Mouse (Mus musculus) left cerebral cortex, postnatal 4 days (tissue): Measurements from ENCODE around the gene Rnf208. TPM values are rescaled to one million over a fixed set of nuclear protein-coding genes. Genes with fewer than 3 reads are reported as not detected.

ENCODE experiments used
- DNase-seq: peaks from one replicate; pipeline ENCODE4 v3.0.0-alpha.2; 2022
- intact Hi-C: fragments of 180-260 bp; cut with DNase I; formaldehyde crosslinking; loops from one replicate; pipeline ENCODE4 v1.15.1; 2025
- total RNA-seq, 2 experiments: library from RNA; stranded (reverse); gene quantifications; 2 replicates each; pipeline ENCODE4 v1.2.3; 2021

Gene Rnf208
- total RNA-seq, 2 experiments from 2014 or later = 169 to 189 TPM

- no peak for DNase-seq
- intact Hi-C loops = no loop called here
These were observed 51.7 kb downstream of the Rnf208 start for GRCm38 (mm10) chr2:25293706-25294105.

Other genes starting within 250 kb of the Rnf208 start
- gene Nsmf, start 187.9 kb upstream of the Rnf208 start, total RNA-seq = 100 to 1,000 TPM; 342 to 359 TPM
- not detected for gene Entpd8, start 162.0 kb upstream of the Rnf208 start, total RNA-seq
- not detected for gene Noxa1, start 147.1 kb upstream of the Rnf208 start, total RNA-seq
- 10 to 100 TPM; 32.5 to 35.0 TPM for gene Nrarp, start 61.5 kb upstream of the Rnf208 start, total RNA-seq
- 1 to 10 TPM; 1.4 to 1.8 TPM for gene Tor4a, start 45.4 kb upstream of the Rnf208 start, total RNA-seq
- gene Nelfb, start 30.8 kb upstream of the Rnf208 start, total RNA-seq = 10 to 100 TPM; 62.6 to 65.1 TPM
- not detected for gene Stpg3, start 27.6 kb upstream of the Rnf208 start, total RNA-seq
- gene Fam166a, start 23.5 kb upstream of the Rnf208 start, total RNA-seq = not detected
- 100 to 1,000 TPM; 324 to 351 TPM for gene Tubb4b, start 17.6 kb upstream of the Rnf208 start, total RNA-seq
- not detected for gene Slc34a3, start 7.9 kb upstream of the Rnf208 start, total RNA-seq
- gene Rnf224, start 5.5 kb upstream of the Rnf208 start, total RNA-seq = not detected
- gene Cysrt1, start 197 bp downstream of the Rnf208 start, total RNA-seq = not detected
- gene AL732309.1, start 4.6 kb downstream of the Rnf208 start, total RNA-seq = 1 to 10 TPM; 2.4 to 7.7 TPM
- 10 to 100 TPM; 26.4 to 26.8 TPM for gene Tmem203, start 13.2 kb downstream of the Rnf208 start, total RNA-seq
- gene Tprn, start 20.4 kb downstream of the Rnf208 start, total RNA-seq = 10 to 100 TPM; 15.4 to 16.2 TPM
- 10 to 100 TPM; 72.3 to 75.7 TPM for gene Ssna1, start 30.2 kb downstream of the Rnf208 start, total RNA-seq
- gene Anapc2, start 30.2 kb downstream of the Rnf208 start, total RNA-seq = 100 to 1,000 TPM; 108 to 121 TPM
- gene Tmem210, start 45.9 kb downstream of the Rnf208 start, total RNA-seq = not detected
- not detected for gene Lrrc26, start 47.7 kb downstream of the Rnf208 start, total RNA-seq
- gene Grin1, start 76.9 kb downstream of the Rnf208 start, total RNA-seq = 100 to 1,000 TPM; 163 to 186 TPM
- 10 to 100 TPM; 51.0 to 61.3 TPM for gene Man1b1, start 90.1 kb downstream of the Rnf208 start, total RNA-seq
- gene Dpp7, start 114.1 kb downstream of the Rnf208 start, total RNA-seq = 10 to 100 TPM; 23.0 to 27.3 TPM
- gene Uap1l1, start 123.4 kb downstream of the Rnf208 start, total RNA-seq = 1 to 10 TPM; 6.5 to 7.3 TPM
- gene Sapcd2, start 130.1 kb downstream of the Rnf208 start, total RNA-seq = 10 to 100 TPM; 11.7 to 11.8 TPM
- gene Entpd2, start 153.6 kb downstream of the Rnf208 start, total RNA-seq = 1 to 10 TPM; 6.8 to 7.2 TPM
- 100 to 1,000 TPM; 478 to 490 TPM for gene Npdc1, start 157.1 kb downstream of the Rnf208 start, total RNA-seq
- under 1 TPM in 1 of 2 experiments, not detected in 1; 0.16 TPM for gene Fut7, start 181.0 kb downstream of the Rnf208 start, total RNA-seq
- gene Abca2, start 186.4 kb downstream of the Rnf208 start, total RNA-seq = 10 to 100 TPM; 78.4 to 99.2 TPM
- gene Clic3, start 214.6 kb downstream of the Rnf208 start, total RNA-seq = under 1 TPM in 1 of 2 experiments, not detected in 1; 0.52 TPM
- gene Paxx, start 218.8 kb downstream of the Rnf208 start, total RNA-seq = 10 to 100 TPM; 83.1 to 92.4 TPM
- gene Ptgds, start 227.8 kb downstream of the Rnf208 start, total RNA-seq = 100 to 1,000 TPM; 665 to 881 TPM